Comparison of ENCODE assay signal across 8 mouse cellular contexts in genomic region chr11:96064521-96065214, GRCm38 (mm10). TPM values are rescaled to one million over a fixed set of nuclear protein-coding genes. Genes with fewer than 3 reads are reported as not detected.
DNase-seq lines count a peak whose midpoint lies in the region; ATAC-seq and TF ChIP-seq lines count a peak whose summit lies in the region.

No protein-coding gene starts in this region.

- H3K4me2 ChIP-seq in limb, embryonic 12.5 days, result peak overlapping the region; percentile 88
- peak overlapping the region; percentile 93 for H3K4me2 ChIP-seq in midbrain, embryonic 12.5 days (replicated peaks)

- H3K27ac ChIP-seq in gastrocnemius, adult 2 months, result peak overlapping the region; percentile 92
- peak overlapping the region; percentile 88 for H3K27ac ChIP-seq in limb, embryonic 12.5 days
- H3K27ac ChIP-seq in midbrain, embryonic 12.5 days (replicated peaks), result peak overlapping the region; percentile 83
- H3K27ac ChIP-seq in testis, adult 2 months (ENCODE audit: control insufficient read depth, insufficient read depth, low read depth, low read length), result peak overlapping the region; percentile 85

- peak; percentile 53 for ATAC-seq in activated CD4-positive, CD25-positive, alpha-beta regulatory T cell, adult 4 months
- ATAC-seq in limb, embryonic 12.5 days (ENCODE audit: insufficient number of reproducible peaks, insufficient read depth, low FRiP score, low TSS enrichment, low read depth), result peak; percentile 20
- peak; percentile 74 for ATAC-seq in midbrain, embryonic 12.5 days (ENCODE audit: low FRiP score, low read depth)

- no peak for TF ChIP-seq POLR2A in testis, adult 2 months (IDR thresholded peaks at IDR 0.05; ENCODE audit: control insufficient read depth, low read depth, low read length)

- TF ChIP-seq CTCF in gastrocnemius, adult 2 months (IDR thresholded peaks at IDR 0.05), result no peak
- no peak for TF ChIP-seq CTCF in testis, adult 2 months (IDR thresholded peaks at IDR 0.05; ENCODE audit: control insufficient read depth, insufficient read depth, insufficient replicate concordance, low read depth, low read length)

- peaks cover 20% of the 10 kb centered on the region for H3K4me1 ChIP-seq in limb, embryonic 12.5 days (replicated peaks)
- H3K4me1 ChIP-seq in midbrain, embryonic 12.5 days, result peaks cover 24% of the 10 kb centered on the region
- peaks cover 5% of the 10 kb centered on the region for H3K4me1 ChIP-seq in testis, adult 2 months (ENCODE audit: control insufficient read depth, insufficient read depth, low read length)

- H3K27me3 ChIP-seq in limb, embryonic 12.5 days, result no peaks in the 10 kb centered on the region
- no peaks in the 10 kb centered on the region for H3K27me3 ChIP-seq in midbrain, embryonic 12.5 days
- no peaks in the 10 kb centered on the region for H3K27me3 ChIP-seq in testis, adult 2 months (ENCODE audit: control insufficient read depth, insufficient read depth, low read length)

- peaks cover 32% of the 10 kb centered on the region for H3K36me3 ChIP-seq in limb, embryonic 12.5 days
- H3K36me3 ChIP-seq in midbrain, embryonic 12.5 days, result peaks cover 24% of the 10 kb centered on the region
- H3K36me3 ChIP-seq in testis, adult 2 months (ENCODE audit: control insufficient read depth, insufficient read depth, low read length), result no peaks in the 10 kb centered on the region; the same call in 1 of the 2 replicates

- WGBS in limb, embryonic 12.5 days, result under 1% methylated on average over 58 of the region's 64 CpGs
- 0% methylated on average over 42 of the region's 64 CpGs for WGBS in midbrain, embryonic 12.5 days

- no peak for DNase-seq in gastrocnemius, adult 2 months
- no peak for DNase-seq in gastrocnemius, postnatal 36 days
- DNase-seq in forelimb bud, embryonic 11.5 days (ENCODE audit: low read depth, low spot score), result peak; percentile 52
- no peak for DNase-seq in cerebellum, postnatal 36 days

- no peaks in the 10 kb centered on the region for H3K9me3 ChIP-seq in limb, embryonic 12.5 days
- no peaks in the 10 kb centered on the region for H3K9me3 ChIP-seq in midbrain, embryonic 12.5 days

- peak overlapping the region; percentile 96 for H3K9ac ChIP-seq in limb, embryonic 12.5 days (replicated peaks)
- H3K9ac ChIP-seq in midbrain, embryonic 12.5 days (replicated peaks), result peak overlapping the region; percentile 96

- intact Hi-C loops in gastrocnemius, adult 2 months (cut with DNase I), result loop anchor here (2.0 to 10.0 kb wide), 2 partner anchors 30 to 200 kb away; partner anchors contain the start of gene Snf8
- intact Hi-C loops in gastrocnemius, postnatal 36 days (cut with DNase I), result no loop called here

- H3K4me3 ChIP-seq in gastrocnemius, adult 2 months, result peak overlapping the region; percentile 87
- H3K4me3 ChIP-seq in limb, embryonic 12.5 days (replicated peaks), result peak overlapping the region; percentile 96
- H3K4me3 ChIP-seq in midbrain, embryonic 12.5 days, result peak overlapping the region; percentile 97
- H3K4me3 ChIP-seq in testis, adult 2 months (ENCODE audit: control insufficient read depth, low read depth, low read length), result peak overlapping the region; percentile 93

RNA-seq across cellular contexts. Expression of gene Ube2z, which starts 0.5 kb away (rescaled TPM):
- 10 to 100 TPM; 14.4 to 18.2 TPM for total RNA-seq in gastrocnemius, adult 2 months (2021)
- 10 to 100 TPM; 14.5 to 15.4 TPM for total RNA-seq in gastrocnemius, postnatal 36 days (2021)
- polyA plus RNA-seq in activated CD4-positive, CD25-positive, alpha-beta regulatory T cell, adult 4 months (2017; shearing (Covaris generic)), result 1 to 10 TPM; 8.5 to 9.1 TPM
- polyA plus RNA-seq in limb, embryonic 12.5 days (2016; fragmentation: Nextera tagmentation; extraction: Ambion mirVana), result 46.0 and 50.9 TPM in 2 replicates
- 36.1 and 42.1 TPM in 2 replicates for polyA plus RNA-seq in midbrain, embryonic 12.5 days (2016; fragmentation: Nextera tagmentation; extraction: Ambion mirVana)
- 19.1 and 21.2 TPM in 2 replicates for polyA plus RNA-seq in testis, adult 2 months (2012; rRNA removed)

RNA-seq across cellular contexts. Expression of gene Atp5g1, which starts 10.8 kb away (rescaled TPM):
- 1,000 to 10,000 TPM; 1,178 to 1,786 TPM for total RNA-seq in gastrocnemius, adult 2 months (2021)
- 1,000 to 10,000 TPM; 1,399 to 1,465 TPM for total RNA-seq in gastrocnemius, postnatal 36 days (2021)
- 100 to 1,000 TPM; 362 to 459 TPM for polyA plus RNA-seq in activated CD4-positive, CD25-positive, alpha-beta regulatory T cell, adult 4 months (2017; shearing (Covaris generic))
- polyA plus RNA-seq in limb, embryonic 12.5 days (2016; fragmentation: Nextera tagmentation; extraction: Ambion mirVana), result 492 and 507 TPM in 2 replicates
- polyA plus RNA-seq in midbrain, embryonic 12.5 days (2016; fragmentation: Nextera tagmentation; extraction: Ambion mirVana), result 364 and 367 TPM in 2 replicates
- polyA plus RNA-seq in testis, adult 2 months (2012; rRNA removed), result 234 and 248 TPM in 2 replicates

RNA-seq across cellular contexts. Expression of gene Snf8, which starts 30.0 kb away (rescaled TPM):
- 10 to 100 TPM; 31.6 to 34.6 TPM for total RNA-seq in gastrocnemius, adult 2 months (2021)
- 10 to 100 TPM; 26.5 to 30.1 TPM for total RNA-seq in gastrocnemius, postnatal 36 days (2021)
- polyA plus RNA-seq in activated CD4-positive, CD25-positive, alpha-beta regulatory T cell, adult 4 months (2017; shearing (Covaris generic)), result 10 to 100 TPM; 39.3 to 54.1 TPM
- polyA plus RNA-seq in limb, embryonic 12.5 days (2016; fragmentation: Nextera tagmentation; extraction: Ambion mirVana), result 89.8 and 103 TPM in 2 replicates
- polyA plus RNA-seq in midbrain, embryonic 12.5 days (2016; fragmentation: Nextera tagmentation; extraction: Ambion mirVana), result 111 and 126 TPM in 2 replicates
- polyA plus RNA-seq in testis, adult 2 months (2012; rRNA removed), result 51.8 and 56.4 TPM in 2 replicates

RNA-seq across cellular contexts. Expression of gene Gip, which starts 40.3 kb away (rescaled TPM):
- total RNA-seq in gastrocnemius, adult 2 months (2021), result not detected
- total RNA-seq in gastrocnemius, postnatal 36 days (2021), result not detected
- polyA plus RNA-seq in activated CD4-positive, CD25-positive, alpha-beta regulatory T cell, adult 4 months (2017; shearing (Covaris generic)), result not detected
- not detected in 2 replicates for polyA plus RNA-seq in limb, embryonic 12.5 days (2016; fragmentation: Nextera tagmentation; extraction: Ambion mirVana)
- polyA plus RNA-seq in midbrain, embryonic 12.5 days (2016; fragmentation: Nextera tagmentation; extraction: Ambion mirVana), result not detected in 2 replicates
- 2.2 and 2.6 TPM in 2 replicates for polyA plus RNA-seq in testis, adult 2 months (2012; rRNA removed)

RNA-seq across cellular contexts. Expression of gene Calcoco2, which starts 47.1 kb away (rescaled TPM):
- not detected for total RNA-seq in gastrocnemius, adult 2 months (2021)
- not detected for total RNA-seq in gastrocnemius, postnatal 36 days (2021)
- polyA plus RNA-seq in activated CD4-positive, CD25-positive, alpha-beta regulatory T cell, adult 4 months (2017; shearing (Covaris generic)), result not detected
- polyA plus RNA-seq in limb, embryonic 12.5 days (2016; fragmentation: Nextera tagmentation; extraction: Ambion mirVana), result not detected in 2 replicates
- polyA plus RNA-seq in midbrain, embryonic 12.5 days (2016; fragmentation: Nextera tagmentation; extraction: Ambion mirVana), result not detected in 2 replicates
- 0.08 and 0.15 TPM in 2 replicates for polyA plus RNA-seq in testis, adult 2 months (2012; rRNA removed)

Comparison
In these comparisons a context has a peak if more than half of its experiments do, and no peak if none do; other contexts are left out.
1. ATAC-seq: peak in every context shown above with its lines; median percentile 74 in midbrain, embryonic 12.5 days; 53 in activated CD4-positive, CD25-positive, alpha-beta regulatory T cell, adult 4 months; 20 in limb, embryonic 12.5 days.